Mouse (Mus musculus): ENCODE measurements around the gene Defb7.
A peak's percentile ranks its signal among the peaks of the same experiment; 100 is the strongest.

The Defb7 gene

DNA sequence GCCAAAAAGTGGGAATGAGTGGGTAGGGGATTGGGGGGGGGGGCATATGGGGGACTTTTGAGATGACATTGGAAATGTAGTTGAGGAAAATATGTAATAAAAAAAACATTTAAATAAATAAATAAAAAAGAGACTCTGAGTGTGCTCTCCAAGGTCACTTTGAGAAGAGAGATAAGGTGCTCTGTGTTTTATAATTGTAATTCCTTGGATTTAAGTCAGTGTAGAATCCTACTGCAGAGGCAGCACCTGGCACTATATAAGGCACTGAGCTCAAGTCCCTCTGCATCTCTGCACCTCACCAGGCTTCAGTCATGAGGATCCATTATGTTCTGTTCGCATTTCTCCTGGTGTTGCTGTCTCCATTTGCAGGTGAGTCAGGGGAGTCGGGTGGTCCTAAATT, at the start of gene Defb7:
Gene Defb7, plus strand, starts transcription at position 301 of the 400 bp plus-strand sequence.
- DNase-seq (ENCODE audit: low read depth, low spot score) = no peak

DNA sequence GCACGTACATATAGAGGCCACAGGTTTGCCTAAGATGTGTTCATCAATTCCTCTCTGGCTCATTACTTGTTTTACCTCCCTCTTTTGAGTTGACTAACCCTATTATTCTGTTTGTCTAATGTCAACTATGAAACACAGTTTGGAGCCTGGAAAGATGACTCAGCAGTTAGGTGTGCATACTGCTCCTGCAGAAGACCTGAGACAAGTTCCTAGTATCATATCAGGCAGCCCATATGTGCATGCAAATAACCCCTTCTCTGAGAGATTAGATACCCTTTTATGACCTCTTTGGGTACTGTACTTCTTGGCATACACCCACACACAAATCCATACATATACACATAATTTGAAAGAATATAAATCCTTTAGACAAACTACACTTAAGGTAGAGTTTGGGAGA, 48.5 kb upstream of the Defb7 start:
- no peak for DNase-seq (ENCODE audit: low read depth, low spot score)

DNA sequence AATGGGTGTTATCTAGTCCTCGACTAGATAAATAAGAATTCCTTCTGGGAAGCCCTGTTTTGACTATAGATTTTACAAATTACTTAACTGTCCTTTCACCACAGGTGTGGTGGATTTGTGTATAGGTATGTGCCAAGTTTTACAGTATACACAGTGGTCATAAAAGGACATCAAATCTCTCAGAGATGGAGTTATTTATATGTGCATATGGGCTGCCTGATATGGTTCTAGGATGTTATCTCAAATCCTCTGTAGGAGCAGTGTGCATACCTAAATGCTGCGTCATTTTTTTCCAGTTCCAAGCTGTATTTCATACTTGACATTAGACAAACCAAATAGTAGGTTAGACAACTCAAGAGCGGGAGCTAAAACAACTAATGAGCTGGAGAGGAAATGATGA, 33.5 kb upstream of the Defb7 start:
- DNase-seq (ENCODE audit: low read depth, low spot score) = no peak

DNA sequence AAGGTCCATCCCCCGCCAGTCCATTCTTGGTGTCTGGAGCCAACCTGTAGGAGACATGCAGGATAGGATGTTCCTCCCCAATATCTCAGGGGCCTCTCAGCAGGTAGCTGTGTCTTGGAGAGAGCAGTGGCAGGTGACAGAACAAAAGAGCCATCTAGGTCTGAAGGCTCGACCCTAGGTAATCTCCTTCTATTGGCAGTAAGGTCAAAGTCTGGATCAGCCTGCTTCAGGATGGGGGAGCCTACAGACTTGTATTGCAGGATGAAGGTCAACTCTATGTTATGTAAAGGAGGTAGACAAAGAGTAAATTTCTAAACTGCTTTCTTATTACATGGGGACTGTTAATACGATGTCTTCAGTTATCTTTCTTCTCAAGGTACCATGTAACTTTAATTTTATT, 25.9 kb upstream of the Defb7 start:
- no peak for DNase-seq (ENCODE audit: low read depth, low spot score)

DNA sequence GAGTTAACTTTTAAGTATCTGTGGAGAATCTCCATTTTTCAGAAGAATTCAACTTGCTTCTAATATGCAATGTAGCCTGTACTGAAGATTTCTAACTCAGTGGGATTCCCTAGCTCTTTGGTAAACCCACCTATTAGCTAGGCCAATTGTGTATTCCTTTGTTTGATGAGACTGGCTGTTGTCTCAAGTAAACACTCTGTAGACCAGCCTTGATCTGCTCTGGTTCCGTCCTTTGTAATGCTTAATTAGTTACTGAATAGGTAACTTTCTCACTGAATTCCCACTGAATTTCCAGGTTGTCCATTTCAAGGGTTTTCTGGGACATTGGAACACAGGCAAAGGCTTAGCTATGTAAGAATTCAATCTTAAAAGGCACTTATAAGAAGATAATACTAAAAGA, 5.6 kb downstream of the Defb7 start:
- DNase-seq (ENCODE audit: low read depth, low spot score) = peak; percentile 14

DNA sequence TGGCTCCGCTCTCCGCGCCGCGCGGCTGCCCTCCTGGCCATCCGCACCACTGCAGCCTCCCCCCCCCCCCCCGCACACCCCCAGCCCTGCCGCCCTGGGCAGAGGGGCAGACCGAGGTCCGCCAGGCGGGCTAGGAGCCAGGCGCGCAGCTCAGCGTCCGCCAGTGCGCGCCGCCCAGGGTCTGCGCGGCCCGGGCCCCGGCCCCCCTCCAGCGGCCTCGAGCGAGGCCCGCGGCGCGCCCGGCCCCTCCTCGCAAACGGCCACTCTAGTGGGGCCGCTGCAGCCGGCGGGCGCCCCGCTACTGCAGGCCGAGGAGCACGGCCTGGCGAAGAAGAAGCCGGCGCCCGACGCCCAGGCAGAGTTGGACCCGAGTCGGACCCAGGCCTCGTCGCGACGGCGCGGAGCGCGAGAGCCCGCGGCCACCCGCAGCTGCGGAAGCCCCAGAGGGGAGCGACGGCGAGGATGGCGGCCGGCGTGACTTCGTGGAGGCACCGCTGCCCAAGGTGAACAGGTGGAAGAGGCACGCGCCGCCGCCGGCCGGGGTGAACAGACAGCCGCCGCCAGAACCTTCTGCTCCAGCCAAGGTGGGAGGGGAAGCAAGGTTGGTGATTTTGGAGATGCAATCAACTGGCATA, 40.4 kb downstream of the Defb7 start:
- no peak for DNase-seq (ENCODE audit: low read depth, low spot score)

DNA sequence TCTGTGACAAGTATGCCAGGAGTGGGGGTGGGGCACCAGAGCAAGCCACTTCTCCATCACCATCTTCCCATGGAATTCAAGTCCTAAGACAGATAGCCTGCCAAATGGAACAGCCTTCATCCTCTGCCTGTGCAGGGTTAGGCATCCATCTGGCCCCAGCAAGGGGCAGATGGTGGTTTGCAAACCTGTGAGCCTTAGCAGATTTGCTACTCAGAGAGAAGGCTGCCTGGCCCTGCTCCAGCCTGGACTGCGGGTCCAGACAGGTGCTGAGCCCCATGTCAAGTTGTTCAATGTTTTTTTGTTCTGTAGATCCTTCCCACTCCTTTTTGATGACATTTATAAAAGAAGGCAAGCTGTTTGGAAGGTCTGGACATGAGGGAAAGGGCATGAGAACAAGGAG, 45.5 kb downstream of the Defb7 start:
- no peak for DNase-seq (ENCODE audit: low read depth, low spot score)

Data from WW6 (cell line).